Mouse (Mus musculus): ENCODE data around the gene Astn2. TPM values are rescaled to one million over a fixed set of nuclear protein-coding genes. Genes with fewer than 3 reads are reported as not detected.

The Astn2 gene
- total and polyA plus RNA-seq, 3 experiments, result not detected

DNA sequence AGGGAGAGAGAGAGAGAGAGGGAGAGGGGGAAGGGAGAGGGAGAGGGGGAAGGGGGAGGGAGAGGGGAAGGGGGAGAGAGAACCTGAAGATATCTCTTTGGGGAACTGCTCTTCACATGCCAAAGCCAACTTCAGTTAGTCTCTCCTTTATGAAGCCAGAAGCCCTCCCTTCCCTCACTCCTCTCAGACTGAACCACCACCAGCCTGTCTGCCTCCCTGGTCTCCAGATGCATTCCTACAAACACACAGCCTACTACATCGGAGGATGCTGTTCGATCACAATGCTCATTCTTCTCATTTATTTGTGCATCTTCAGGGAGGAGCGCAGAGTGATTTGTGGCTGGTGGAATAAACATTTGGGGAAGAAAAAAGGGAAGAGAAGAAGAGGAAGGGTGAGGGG, 584.6 kb downstream of the Astn2 start:
- TF ChIP-seq ELF1 (IDR thresholded peaks at IDR 0.05; ENCODE audit: low read depth, low read length) (no peak), POLR2AphosphoS5 (IDR thresholded peaks at IDR 0.05; ENCODE audit: borderline replicate concordance, low read depth, low read length) (no peak), SIN3A (IDR thresholded peaks at IDR 0.05; ENCODE audit: low read length) (no peak), JUND (IDR thresholded peaks at IDR 0.05; ENCODE audit: low read depth, low read length) (no peak), NRF1 (IDR thresholded peaks at IDR 0.05; ENCODE audit: insufficient read depth, low read depth, low read length, poor library complexity, severe bottlenecking) (no peak), KAT2A (conservative IDR thresholded peaks at IDR 0.05; ENCODE audit: low read depth, low read length) (no peak), ZC3H11A (IDR thresholded peaks at IDR 0.05; ENCODE audit: low read depth, low read length) (no peak), USF1 (IDR thresholded peaks at IDR 0.05; ENCODE audit: low read depth, low read length) (no peak)
- H3K4me1 ChIP-seq (ENCODE audit: control insufficient read depth in 1 of 2, insufficient read depth in 2 of 2, low read length in 2 of 2), result no peaks in the 10 kb centered on the region
- H3K36me3 ChIP-seq (ENCODE audit: control insufficient read depth in 1 of 2, insufficient read depth in 2 of 2, low read length in 2 of 2), result no peaks in the 10 kb centered on the region
- H3K9me3 ChIP-seq (replicated peaks; ENCODE audit: insufficient read depth, low read length), result no peaks in the 10 kb centered on the region
- DNase-seq (ENCODE audit: low read depth, low spot score), result no peak
- no peak overlapping the region for H3K27ac ChIP-seq (ENCODE audit: control insufficient read depth, low read depth, low read length)
- H3K9ac ChIP-seq (ENCODE audit: control insufficient read depth, low read depth, low read length, poor library complexity, severe bottlenecking), result no peak overlapping the region
- no peaks in the 10 kb centered on the region for H3K79me2 ChIP-seq (ENCODE audit: control insufficient read depth, insufficient read depth, low read length, poor library complexity)
- H3K4me3 ChIP-seq (ENCODE audit: control insufficient read depth in 1 of 2, insufficient read depth in 1 of 2, low read depth in 2 of 2, low read length in 2 of 2), result no peak overlapping the region
- no peaks in the 10 kb centered on the region for H3K27me3 ChIP-seq (ENCODE audit: control insufficient read depth in 1 of 2, insufficient read depth in 2 of 2, low read length in 2 of 2)

DNA sequence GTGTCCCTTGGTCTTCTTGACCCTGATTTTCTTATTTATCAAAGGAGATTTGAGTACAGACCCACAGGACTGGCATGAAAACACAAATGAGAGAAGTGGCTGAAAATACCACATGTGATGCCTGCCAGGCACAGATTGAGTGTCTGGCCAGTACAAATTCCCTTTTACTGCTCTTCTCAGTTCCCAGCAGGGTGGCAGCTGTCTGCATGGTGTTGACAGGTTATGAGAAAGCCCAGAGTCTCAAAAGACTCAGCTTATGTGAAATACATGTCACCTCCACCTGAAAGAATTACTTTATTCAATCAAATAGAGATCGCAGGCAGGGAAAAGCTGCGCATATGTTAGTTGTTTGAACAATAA, 590.3 kb downstream of the Astn2 start:
- H3K36me3 ChIP-seq (ENCODE audit: control insufficient read depth in 1 of 2, insufficient read depth in 2 of 2, low read length in 2 of 2), result no peaks in the 10 kb centered on the region
- H3K4me1 ChIP-seq (ENCODE audit: control insufficient read depth in 1 of 2, insufficient read depth in 2 of 2, low read length in 2 of 2), result no peaks in the 10 kb centered on the region
- no peaks in the 10 kb centered on the region for H3K27me3 ChIP-seq (ENCODE audit: control insufficient read depth in 1 of 2, insufficient read depth in 2 of 2, low read length in 2 of 2)
- TF ChIP-seq MAX (IDR thresholded peaks at IDR 0.05; ENCODE audit: low read length) (no peak), NELFE (IDR thresholded peaks at IDR 0.05; ENCODE audit: low read depth, low read length) (no peak), HCFC1 (IDR thresholded peaks at IDR 0.05; ENCODE audit: low read depth, low read length) (no peak), RAD21 (IDR thresholded peaks at IDR 0.05; ENCODE audit: low read depth, low read length) (no peak), MAZ (IDR thresholded peaks at IDR 0.05; ENCODE audit: low read depth, low read length) (no peak), KAT2A (conservative IDR thresholded peaks at IDR 0.05; ENCODE audit: low read depth, low read length) (no peak), TCF12 (IDR thresholded peaks at IDR 0.05; ENCODE audit: low read depth, low read length) (no peak), RCOR1 (IDR thresholded peaks at IDR 0.05; ENCODE audit: low read depth, low read length) (no peak), GATA1 (IDR thresholded peaks at IDR 0.05; ENCODE audit: low read depth, low read length) (no peak), CHD2 (IDR thresholded peaks at IDR 0.05; ENCODE audit: low read length) (no peak), POLR2A (IDR thresholded peaks at IDR 0.05; ENCODE audit: control insufficient read depth in 1 of 2, insufficient read depth in 1 of 2, low read depth in 1 of 2, low read length in 2 of 2, poor library complexity in 1 of 2) (no peak), E2F4 (IDR thresholded peaks at IDR 0.05; ENCODE audit: borderline replicate concordance, low read depth, low read length) (no peak), ZKSCAN1 (IDR thresholded peaks at IDR 0.05; ENCODE audit: low read depth, low read length) (no peak), USF2 (IDR thresholded peaks at IDR 0.05; ENCODE audit: borderline replicate concordance in 1 of 2, insufficient read depth in 1 of 2, low read depth in 1 of 2, low read length in 2 of 2) (no peak), ETS1 (IDR thresholded peaks at IDR 0.05; ENCODE audit: low read depth, low read length) (no peak)
- no peak overlapping the region for H3K27ac ChIP-seq (ENCODE audit: control insufficient read depth, low read depth, low read length)
- H3K9ac ChIP-seq (ENCODE audit: control insufficient read depth, low read depth, low read length, poor library complexity, severe bottlenecking), result no peak overlapping the region
- DNase-seq (ENCODE audit: low read depth, low spot score), result no peak
- no peaks in the 10 kb centered on the region for H3K79me2 ChIP-seq (ENCODE audit: control insufficient read depth, insufficient read depth, low read length, poor library complexity)
- no peak overlapping the region for H3K4me3 ChIP-seq (ENCODE audit: control insufficient read depth in 1 of 2, insufficient read depth in 1 of 2, low read depth in 2 of 2, low read length in 2 of 2)
- H3K9me3 ChIP-seq (replicated peaks; ENCODE audit: insufficient read depth, low read length), result no peaks in the 10 kb centered on the region

All from MEL (cell line).